Mouse (Mus musculus) midbrain, embryonic 12.5 days (tissue): ENCODE measurements around the gene Mfsd5. TPM values are rescaled to one million over a fixed set of nuclear protein-coding genes. Genes with fewer than 3 reads are reported as not detected.

ENCODE experiments used
- polyA plus RNA-seq: library from polyadenylated mRNA; unstranded; fragments of >200 nt; fragmentation: Nextera tagmentation; extraction: Ambion mirVana; gene quantifications from 2 replicates; pipeline ENCODE4 v1.2.1, GENCODE M21; 2016

The Mfsd5 gene
- polyA plus RNA-seq, 1 experiment from 2014 or later = 57.7 TPM

Other genes starting within 250 kb of the Mfsd5 start
- gene Eif4b, start 205.7 kb upstream of the Mfsd5 start, polyA plus RNA-seq = 98.7 and 100 TPM in 2 replicates
- 13.3 and 14.1 TPM in 2 replicates for gene Tns2, start 179.0 kb upstream of the Mfsd5 start, polyA plus RNA-seq
- 19.3 and 20.2 TPM in 2 replicates for gene Spryd3, start 143.2 kb upstream of the Mfsd5 start, polyA plus RNA-seq
- gene Igfbp6, start 135.1 kb upstream of the Mfsd5 start, polyA plus RNA-seq = 0.32 and 0.42 TPM in 2 replicates
- gene Soat2, start 128.9 kb upstream of the Mfsd5 start, polyA plus RNA-seq = 0.10 and 0.14 TPM in 2 replicates
- gene Zfp740, start 76.2 kb upstream of the Mfsd5 start, polyA plus RNA-seq = 108 and 110 TPM in 2 replicates
- 40.9 and 41.0 TPM in 2 replicates for gene Csad, start 74.7 kb upstream of the Mfsd5 start, polyA plus RNA-seq
- gene Itgb7, start 47.5 kb upstream of the Mfsd5 start, polyA plus RNA-seq = 0.84 and 1.6 TPM in 2 replicates
- gene Rarg, start 21.9 kb upstream of the Mfsd5 start, polyA plus RNA-seq = 13.6 and 19.2 TPM in 2 replicates
- 0.26 and 0.28 TPM in 2 replicates for gene Gm9918, start 8.9 kb upstream of the Mfsd5 start, polyA plus RNA-seq
- gene Espl1, start 16.8 kb downstream of the Mfsd5 start, polyA plus RNA-seq = 33.6 and 38.4 TPM in 2 replicates
- 363 and 378 TPM in 2 replicates for gene Pfdn5, start 46.7 kb downstream of the Mfsd5 start, polyA plus RNA-seq
- gene Myg1, start 52.3 kb downstream of the Mfsd5 start, polyA plus RNA-seq = 96.1 and 108 TPM in 2 replicates
- 61.5 and 67.9 TPM in 2 replicates for gene Aaas, start 71.3 kb downstream of the Mfsd5 start, polyA plus RNA-seq
- 0.46 and 0.93 TPM in 2 replicates for gene Sp7, start 87.7 kb downstream of the Mfsd5 start, polyA plus RNA-seq
- gene Sp1, start 126.7 kb downstream of the Mfsd5 start, polyA plus RNA-seq = 9.6 and 10.2 TPM in 2 replicates
- gene Amhr2, start 165.9 kb downstream of the Mfsd5 start, polyA plus RNA-seq = 0.29 TPM in 1 of 2 replicates, not detected in the other
- gene Prr13, start 179.6 kb downstream of the Mfsd5 start, polyA plus RNA-seq = 84.9 and 97.9 TPM in 2 replicates
- 168 and 186 TPM in 2 replicates for gene Pcbp2, start 191.1 kb downstream of the Mfsd5 start, polyA plus RNA-seq
- gene Gm10337, start 224.3 kb downstream of the Mfsd5 start, polyA plus RNA-seq = 4.6 and 9.6 TPM in 2 replicates
- gene Map3k12, start 237.6 kb downstream of the Mfsd5 start, polyA plus RNA-seq = 46.1 and 50.6 TPM in 2 replicates
- 106 and 107 TPM in 2 replicates for gene Tarbp2, start 238.7 kb downstream of the Mfsd5 start, polyA plus RNA-seq
- gene Npff, start 245.5 kb downstream of the Mfsd5 start, polyA plus RNA-seq = 2.5 and 3.1 TPM in 2 replicates